Mouse (Mus musculus) spleen, adult 2 months (tissue): ENCODE data around the gene Rora. TPM values are rescaled to one million over a fixed set of nuclear protein-coding genes. Genes with fewer than 3 reads are reported as not detected.

Experiments
- DNase-seq, 2 experiments: peaks; one replicate each; pipeline versions ENCODE4 v3.0.0 to v3.0.0-alpha.2; 2012 to 2021; ENCODE audit warnings: low spot score in 2 of 2, low read depth in 1 of 2
- H3K27ac ChIP-seq: fragments of 200-500 bp; 2 replicates; pipeline ENCODE4 v1.5.1; 2012; ENCODE audit warnings: low read length, inconsistent platforms; ENCODE audit not compliant: insufficient read depth
- H3K27me3 ChIP-seq: fragments of 200-500 bp; 2 replicates; pipeline ENCODE4 v1.6.1; 2012; ENCODE audit warnings: mild to moderate bottlenecking, moderate library complexity, low read length, inconsistent platforms; ENCODE audit not compliant: control insufficient read depth, insufficient read depth
- H3K36me3 ChIP-seq: fragments of 200-500 bp; 2 replicates; pipeline ENCODE4 v1.6.1; 2012; ENCODE audit warnings: mild to moderate bottlenecking, low read length, inconsistent platforms; ENCODE audit not compliant: control insufficient read depth, insufficient read depth
- H3K4me1 ChIP-seq: fragments of 200-500 bp; 2 replicates; pipeline ENCODE4 v1.6.1; 2011; ENCODE audit warnings: inconsistent platforms; ENCODE audit not compliant: control insufficient read depth, insufficient read depth, insufficient read length
- H3K4me3 ChIP-seq: fragments of 200-500 bp; 2 replicates; pipeline ENCODE4 v1.5.1; 2011; ENCODE audit warnings: mild to moderate bottlenecking, inconsistent platforms; ENCODE audit not compliant: insufficient read depth, insufficient read length; ENCODE audit errors: extremely low read depth
- CTCF ChIP-seq: fragments of 200-500 bp; IDR thresholded peaks from 2 replicates; pipeline ENCODE4 v1.5.1; 2011; ENCODE audit warnings: mild to moderate bottlenecking, inconsistent platforms; ENCODE audit not compliant: insufficient read depth, insufficient read length, insufficient replicate concordance; ENCODE audit errors: extremely low read depth
- POLR2A ChIP-seq: fragments of 200-500 bp; IDR thresholded peaks from 2 replicates; pipeline ENCODE4 v1.6.1; 2011; ENCODE audit warnings: low read depth, low read length, inconsistent platforms
- WGBS: fragments of 180-500 bp; shearing (Covaris S2); methylation state at CpG from one replicate; pipeline ENCODE4 v1.1.7; 2018; 5-methylcytosine and 5-hydroxymethylcytosine counted together
- polyA plus RNA-seq: library from polyadenylated mRNA; depleted of rRNA; stranded (reverse); fragments of >200 nt; gene quantifications from 2 replicates; pipeline ENCODE4 v1.2.3, GENCODE M21; 2012

Rora gene
- polyA plus RNA-seq, 1 experiment: 1.7 TPM

GRCm38 (mm10) chr9:69270931-69271330, 617.3 kb downstream of the Rora start:
- TF ChIP-seq CTCF (no peak), POLR2A (no peak)
- Histone ChIP-seq H3K4me3 (no peak overlapping the region), H3K4me1 (no peaks in the 10 kb centered on the region), H3K27me3 (no peaks in the 10 kb centered on the region), H3K27ac (no peak overlapping the region), H3K36me3 (no peaks in the 10 kb centered on the region)
- 66% methylated on average over 7 of the region's 7 CpGs for WGBS
- DNase-seq: no peak

- no peak for DNase-seq
- Histone ChIP-seq H3K4me1 (no peaks in the 10 kb centered on the region), H3K27ac (no peak overlapping the region), H3K4me3 (no peak overlapping the region), H3K27me3 (no peaks in the 10 kb centered on the region), H3K36me3 (no peaks in the 10 kb centered on the region)
- 82% methylated on average over 9 of the region's 9 CpGs for WGBS
- TF ChIP-seq POLR2A (no peak), CTCF (no peak)
Measured at GRCm38 (mm10) chr9:69272884-69273283, 619.3 kb downstream of the Rora start.

- no peaks in the 10 kb centered on the region for H3K27me3 ChIP-seq
- no peak for DNase-seq
- WGBS: 69% methylated on average over 10 of the region's 10 CpGs
- no peak overlapping the region for H3K27ac ChIP-seq
- no peak overlapping the region for H3K4me3 ChIP-seq
- H3K4me1 ChIP-seq: no peaks in the 10 kb centered on the region
- no peak for TF ChIP-seq POLR2A
- no peak for TF ChIP-seq CTCF
- no peaks in the 10 kb centered on the region for H3K36me3 ChIP-seq
Measured at GRCm38 (mm10) chr9:69274766-69275485, 621.3 kb downstream of the Rora start.

- DNase-seq: no peak
- no peak overlapping the region for H3K27ac ChIP-seq
- H3K4me3 ChIP-seq: no peak overlapping the region
- no peaks in the 10 kb centered on the region for H3K27me3 ChIP-seq
- 89% methylated on average over 10 of the region's 10 CpGs for WGBS
- no peaks in the 10 kb centered on the region for H3K4me1 ChIP-seq
- TF ChIP-seq CTCF (no peak), POLR2A (no peak)
- no peaks in the 10 kb centered on the region for H3K36me3 ChIP-seq
Measured at GRCm38 (mm10) chr9:69277256-69277655, 623.7 kb downstream of the Rora start.

- H3K27me3 ChIP-seq: peaks cover 4% of the 10 kb centered on the region; the same call in 1 of the 2 replicates
- H3K36me3 ChIP-seq: no peaks in the 10 kb centered on the region
- TF ChIP-seq POLR2A: no peak
- no peak for TF ChIP-seq CTCF
- 92% methylated on average over 3 of the region's 3 CpGs for WGBS
- no peak for DNase-seq
- no peak overlapping the region for H3K4me3 ChIP-seq
- no peak overlapping the region for H3K27ac ChIP-seq
- no peaks in the 10 kb centered on the region for H3K4me1 ChIP-seq
Measured at GRCm38 (mm10) chr9:69285011-69285410, 631.4 kb downstream of the Rora start.

GRCm38 (mm10) chr9:69288113-69288512, 634.5 kb downstream of the Rora start:
- H3K27ac ChIP-seq: no peak overlapping the region
- peaks cover 4% of the 10 kb centered on the region; the same call in 1 of the 2 replicates for H3K4me1 ChIP-seq
- TF ChIP-seq CTCF: no peak
- no peak for TF ChIP-seq POLR2A
- DNase-seq: no peak
- peaks cover 6% of the 10 kb centered on the region; the same call in 1 of the 2 replicates for H3K27me3 ChIP-seq
- 84% methylated on average over 1 of the region's 1 CpGs for WGBS
- H3K36me3 ChIP-seq: no peaks in the 10 kb centered on the region
- no peak overlapping the region for H3K4me3 ChIP-seq

- DNase-seq: no peak
- WGBS: 70% methylated on average over 5 of the region's 5 CpGs
- H3K4me3 ChIP-seq: no peak overlapping the region
- H3K4me1 ChIP-seq: peaks cover 4% of the 10 kb centered on the region; the same call in 1 of the 2 replicates
- TF ChIP-seq CTCF (no peak), POLR2A (no peak)
- no peaks in the 10 kb centered on the region for H3K36me3 ChIP-seq
- H3K27me3 ChIP-seq: peaks cover 6% of the 10 kb centered on the region; the same call in 1 of the 2 replicates
- no peak overlapping the region for H3K27ac ChIP-seq
Measured at GRCm38 (mm10) chr9:69288586-69288985, 635.0 kb downstream of the Rora start.
